Mouse (Mus musculus): ENCODE data around the gene Rrp1. TPM values are rescaled to one million over a fixed set of nuclear protein-coding genes. Genes with fewer than 3 reads are reported as not detected.

The Rrp1 gene
- polyA plus RNA-seq, 1 experiment from 2014 or later: 213 TPM

DNA sequence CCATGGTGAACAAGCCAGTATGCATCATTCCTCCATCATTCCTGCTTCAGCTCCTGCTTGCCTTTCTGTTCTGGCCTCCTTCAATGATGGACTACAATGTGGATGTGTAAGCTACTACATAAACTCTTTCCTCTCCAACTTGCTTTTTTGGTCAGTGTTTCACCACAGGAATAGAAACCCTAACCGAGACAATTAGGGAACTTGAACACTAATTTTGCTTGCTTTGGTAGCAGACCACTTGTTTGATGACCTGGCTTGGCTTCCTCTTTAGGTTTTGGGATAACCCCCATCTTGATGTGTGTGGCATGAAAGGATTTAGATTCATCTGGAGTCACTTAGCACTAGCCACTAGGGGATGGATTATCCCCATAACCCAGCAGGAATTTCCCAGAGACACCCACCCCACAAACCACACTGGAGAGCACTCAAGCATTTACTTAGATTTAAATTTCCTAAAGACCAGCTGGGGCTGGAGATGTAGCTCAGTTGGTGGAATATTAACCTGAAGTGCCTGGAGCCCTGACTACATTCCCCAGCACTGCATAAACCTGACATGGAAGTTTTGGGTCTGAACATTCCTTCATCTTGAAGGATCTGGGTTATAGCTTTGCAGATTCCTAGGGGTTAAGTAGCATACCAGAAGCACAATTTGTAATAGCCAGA lies 56.8 kb downstream of the Rrp1 start:
- Histone ChIP-seq H3K4me2 (replicated peaks; ENCODE audit: low read depth, low read length) (no peak overlapping the region), H3K27me3 (ENCODE audit: control insufficient read depth, insufficient read depth, low read length) (no peaks in the 10 kb centered on the region), H3K4me1 (ENCODE audit: control insufficient read depth, insufficient read depth, low read length) (peaks cover under 1% of the 10 kb centered on the region), H3K36me3 (ENCODE audit: control insufficient read depth, insufficient read depth, low read length) (no peaks in the 10 kb centered on the region), H3K9me3 (ENCODE audit: control insufficient read depth, low read depth, low read length) (no peaks in the 10 kb centered on the region), H3K27ac (ENCODE audit: low read length) (no peak overlapping the region), H3K4me3 (ENCODE audit: low read depth, low read length) (no peak overlapping the region), H3K9ac (replicated peaks; ENCODE audit: low read depth, low read length) (no peak overlapping the region)
- no peak for ATAC-seq (ENCODE audit: insufficient number of reproducible peaks, insufficient read depth, low FRiP score, low read depth)
- WGBS: 79% methylated on average over 1 of the region's 1 CpGs

DNA sequence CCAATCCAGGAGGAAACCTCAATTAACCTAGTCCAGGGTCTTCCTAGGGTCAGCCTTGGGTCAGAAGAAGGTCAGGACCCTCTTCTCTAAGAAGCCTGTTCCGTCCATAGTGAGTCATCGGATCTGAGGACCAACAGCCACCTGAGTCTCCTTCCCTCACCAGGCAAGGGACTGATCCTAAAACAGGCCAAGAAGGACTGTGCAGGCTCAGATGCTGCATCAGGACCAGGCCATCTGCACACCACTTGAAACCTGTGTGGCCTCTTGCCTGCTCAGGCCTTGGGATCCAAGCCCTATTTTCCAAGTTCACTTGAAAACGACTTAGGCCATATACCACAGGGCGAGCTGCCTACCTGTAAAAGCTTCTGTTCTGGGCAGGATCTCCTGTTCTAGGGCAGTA lies 59.6 kb downstream of the Rrp1 start:
- no peak overlapping the region for H3K4me3 ChIP-seq (ENCODE audit: low read depth, low read length)
- no peak for ATAC-seq (ENCODE audit: insufficient number of reproducible peaks, insufficient read depth, low FRiP score, low read depth)
- H3K9ac ChIP-seq (replicated peaks; ENCODE audit: low read depth, low read length): no peak overlapping the region
- H3K27ac ChIP-seq (ENCODE audit: low read length): no peak overlapping the region
- no peaks in the 10 kb centered on the region for H3K27me3 ChIP-seq (ENCODE audit: control insufficient read depth, insufficient read depth, low read length)
- peaks cover 13% of the 10 kb centered on the region for H3K4me1 ChIP-seq (ENCODE audit: control insufficient read depth, insufficient read depth, low read length)
- H3K9me3 ChIP-seq (ENCODE audit: control insufficient read depth, low read depth, low read length): no peaks in the 10 kb centered on the region
- 73% methylated on average over 4 of the region's 4 CpGs for WGBS
- no peaks in the 10 kb centered on the region for H3K36me3 ChIP-seq (ENCODE audit: control insufficient read depth, insufficient read depth, low read length)
- H3K4me2 ChIP-seq (replicated peaks; ENCODE audit: low read depth, low read length): no peak overlapping the region

DNA sequence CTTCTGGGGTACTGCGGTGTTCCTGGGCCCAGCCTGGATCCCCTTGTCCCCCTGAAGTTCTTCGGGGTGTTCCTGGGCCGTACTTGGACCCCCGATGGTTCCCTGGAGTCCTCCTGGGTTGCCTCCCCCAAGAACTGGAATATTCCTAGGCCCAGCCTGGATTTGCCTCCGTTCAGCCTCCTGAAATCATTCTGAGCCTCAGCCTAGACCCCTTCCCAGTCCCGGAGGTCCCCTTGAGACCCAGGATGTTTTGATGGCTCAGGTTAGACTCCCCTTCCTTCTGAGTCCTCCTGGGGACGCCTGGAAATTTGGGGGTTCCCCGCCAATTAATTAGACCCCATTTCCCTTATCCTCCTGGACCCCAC lies 60.2 kb downstream of the Rrp1 start:
- H3K4me1 ChIP-seq (ENCODE audit: control insufficient read depth, insufficient read depth, low read length): peaks cover 13% of the 10 kb centered on the region
- no peak for ATAC-seq (ENCODE audit: insufficient number of reproducible peaks, insufficient read depth, low FRiP score, low read depth)
- no peaks in the 10 kb centered on the region for H3K9me3 ChIP-seq (ENCODE audit: control insufficient read depth, low read depth, low read length)
- peak overlapping the region; percentile 96 for H3K9ac ChIP-seq (replicated peaks; ENCODE audit: low read depth, low read length)
- H3K27me3 ChIP-seq (ENCODE audit: control insufficient read depth, insufficient read depth, low read length): no peaks in the 10 kb centered on the region
- peak overlapping the region; percentile 27; the same call in 1 of the 2 replicates for H3K27ac ChIP-seq (ENCODE audit: low read length)
- H3K4me2 ChIP-seq (replicated peaks; ENCODE audit: low read depth, low read length): peak overlapping the region; percentile 73
- H3K36me3 ChIP-seq (ENCODE audit: control insufficient read depth, insufficient read depth, low read length): no peaks in the 10 kb centered on the region
- H3K4me3 ChIP-seq (ENCODE audit: low read depth, low read length): peak overlapping the region; percentile 83
- 18% methylated on average over 8 of the region's 8 CpGs for WGBS

DNA sequence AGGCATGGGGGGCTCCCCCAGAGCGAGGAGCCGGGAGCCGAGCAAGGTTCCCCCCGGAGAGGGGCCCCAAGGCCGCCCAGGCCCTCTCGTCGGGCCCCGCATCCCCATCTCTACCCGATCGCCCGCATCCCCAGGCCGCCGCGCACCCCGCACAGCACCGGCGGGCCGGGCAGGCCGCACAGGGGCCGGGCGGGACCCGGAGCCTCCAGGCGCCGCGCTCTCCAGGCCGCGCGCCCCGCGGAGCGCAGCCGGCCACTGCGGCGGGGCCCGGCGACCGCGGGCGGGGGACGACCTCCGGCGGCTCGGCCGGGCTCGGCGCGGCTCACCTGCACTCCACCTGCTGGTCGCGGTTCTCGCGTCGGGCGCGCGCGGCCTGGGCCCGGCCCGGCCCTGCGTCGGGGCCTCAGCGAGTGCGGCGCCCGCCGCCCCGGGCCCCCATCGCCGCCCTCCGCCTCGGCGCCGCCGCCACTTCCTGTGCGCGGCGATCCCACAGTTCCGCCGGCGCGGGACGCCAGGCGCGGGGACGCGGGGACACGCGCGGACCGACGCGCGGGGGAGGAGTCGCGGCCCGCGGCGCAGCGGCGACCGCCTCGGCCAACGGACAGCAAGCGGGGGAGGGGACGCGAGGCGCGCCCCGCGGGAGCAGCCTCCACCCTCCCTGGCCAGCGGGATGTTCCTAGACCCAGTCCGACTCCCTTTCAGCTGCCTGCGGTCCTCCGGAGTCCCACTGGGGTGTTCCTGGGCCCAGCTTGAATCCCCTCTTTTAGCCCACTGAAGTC lies 60.8 kb downstream of the Rrp1 start, which contains the start of gene Agpat3:
Agpat3 (minus strand) TSS at position 603 of the 779 bp plus-strand sequence.
- Histone ChIP-seq H3K4me3 (ENCODE audit: low read depth, low read length) (peak within 1 kb of the TSS; percentile 83), H3K4me1 (ENCODE audit: control insufficient read depth, insufficient read depth, low read length) (peaks cover 13% of the 10 kb centered on the region), H3K27ac (ENCODE audit: low read length) (peak within 1 kb of the TSS; percentile 33; the same call in 1 of the 2 replicates), H3K27me3 (ENCODE audit: control insufficient read depth, insufficient read depth, low read length) (no peaks in the 10 kb centered on the region), H3K9ac (replicated peaks; ENCODE audit: low read depth, low read length) (peak within 1 kb of the TSS; percentile 96), H3K36me3 (ENCODE audit: control insufficient read depth, insufficient read depth, low read length) (no peaks in the 10 kb centered on the region), H3K4me2 (replicated peaks; ENCODE audit: low read depth, low read length) (peak within 1 kb of the TSS; percentile 73), H3K9me3 (ENCODE audit: control insufficient read depth, low read depth, low read length) (no peaks in the 10 kb centered on the region)
- ATAC-seq (ENCODE audit: insufficient number of reproducible peaks, insufficient read depth, low FRiP score, low read depth): peak; percentile 81
- under 1% methylated on average over 56 of the region's 113 CpGs for WGBS

DNA sequence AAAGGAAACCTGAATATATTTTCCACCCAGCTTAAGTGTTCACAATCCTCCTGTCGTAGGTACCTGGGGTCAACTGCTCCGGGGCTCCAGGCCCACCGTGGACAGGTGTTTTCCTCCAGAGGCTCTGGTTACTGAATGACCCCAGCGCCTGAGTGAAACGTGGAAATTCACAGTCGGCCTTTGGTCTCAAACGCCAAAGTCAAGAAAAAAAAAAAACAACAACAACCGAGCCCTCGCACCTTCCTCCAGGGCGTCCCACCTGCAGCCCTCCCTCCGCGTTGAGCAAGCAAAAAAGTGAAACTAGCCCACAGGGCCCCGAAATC lies 61.3 kb downstream of the Rrp1 start:
- peaks cover 13% of the 10 kb centered on the region for H3K4me1 ChIP-seq (ENCODE audit: control insufficient read depth, insufficient read depth, low read length)
- ATAC-seq (ENCODE audit: insufficient number of reproducible peaks, insufficient read depth, low FRiP score, low read depth): no peak
- no peaks in the 10 kb centered on the region for H3K36me3 ChIP-seq (ENCODE audit: control insufficient read depth, insufficient read depth, low read length)
- no peaks in the 10 kb centered on the region for H3K9me3 ChIP-seq (ENCODE audit: control insufficient read depth, low read depth, low read length)
- WGBS: 2% methylated on average over 13 of the region's 13 CpGs
- peak overlapping the region; percentile 73 for H3K4me2 ChIP-seq (replicated peaks; ENCODE audit: low read depth, low read length)
- H3K4me3 ChIP-seq (ENCODE audit: low read depth, low read length): peak overlapping the region; percentile 83
- peak overlapping the region; percentile 96 for H3K9ac ChIP-seq (replicated peaks; ENCODE audit: low read depth, low read length)
- no peaks in the 10 kb centered on the region for H3K27me3 ChIP-seq (ENCODE audit: control insufficient read depth, insufficient read depth, low read length)
- H3K27ac ChIP-seq (ENCODE audit: low read length): peak overlapping the region; percentile 33; the same call in 1 of the 2 replicates

DNA sequence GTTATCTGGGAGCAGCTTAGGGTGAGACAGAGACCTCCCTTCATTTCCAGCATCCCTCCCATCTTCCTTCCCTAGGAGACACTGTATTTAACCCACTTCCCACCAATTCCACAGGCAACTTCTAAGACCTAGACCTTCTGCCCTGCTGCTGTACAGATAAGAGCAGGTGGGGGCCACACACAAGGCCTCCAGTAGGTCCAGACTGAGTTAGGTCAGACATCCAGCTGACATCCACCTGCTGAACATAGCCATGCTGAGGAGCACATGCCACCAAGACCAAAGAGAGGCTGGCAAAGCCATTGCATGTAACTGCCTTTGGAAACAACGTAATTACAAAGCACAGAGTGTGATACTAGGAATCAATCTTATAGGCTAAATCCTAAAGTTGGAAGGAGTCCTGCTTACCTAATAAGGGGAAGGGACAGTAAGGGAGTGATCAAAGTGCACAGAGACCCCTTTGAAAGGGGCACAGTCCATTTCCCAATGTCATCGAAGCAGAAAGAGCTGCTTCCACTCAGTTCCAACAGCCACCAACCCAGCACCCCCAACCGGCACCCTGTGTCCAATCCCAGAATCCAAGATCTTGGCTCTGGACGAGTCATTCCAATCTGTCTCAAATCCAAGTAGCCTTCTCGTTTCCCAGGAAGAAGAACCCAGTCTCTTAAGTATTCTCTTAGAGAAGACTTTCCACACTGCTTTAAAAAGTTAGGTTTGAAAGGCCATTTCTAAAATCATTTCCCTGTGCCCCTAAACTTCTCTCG lies 61.9 kb downstream of the Rrp1 start:
- H3K27me3 ChIP-seq (ENCODE audit: control insufficient read depth, insufficient read depth, low read length): no peaks in the 10 kb centered on the region
- peak overlapping the region; percentile 83 for H3K4me3 ChIP-seq (ENCODE audit: low read depth, low read length)
- no peaks in the 10 kb centered on the region for H3K9me3 ChIP-seq (ENCODE audit: control insufficient read depth, low read depth, low read length)
- ATAC-seq (ENCODE audit: insufficient number of reproducible peaks, insufficient read depth, low FRiP score, low read depth): no peak
- H3K36me3 ChIP-seq (ENCODE audit: control insufficient read depth, insufficient read depth, low read length): no peaks in the 10 kb centered on the region
- 25% methylated on average over 6 of the region's 6 CpGs for WGBS
- H3K9ac ChIP-seq (replicated peaks; ENCODE audit: low read depth, low read length): peak overlapping the region; percentile 96
- peaks cover 13% of the 10 kb centered on the region for H3K4me1 ChIP-seq (ENCODE audit: control insufficient read depth, insufficient read depth, low read length)
- peak overlapping the region; percentile 73 for H3K4me2 ChIP-seq (replicated peaks; ENCODE audit: low read depth, low read length)
- H3K27ac ChIP-seq (ENCODE audit: low read length): peak overlapping the region; percentile 33; the same call in 1 of the 2 replicates

Small RNA genes lying within 50 kb of the gene (microRNA-seq; reads per million reads assigned to microRNA genes)
- gene Mir6410 (not detected), gene Mir6907 (1.0 reads per million), gene Mir6908 (not detected)

Other genes starting within 250 kb of the Rrp1 start
- 18.2 and 20.5 TPM in 2 replicates for gene D10Jhu81e, start 243.3 kb downstream of the Rrp1 start, polyA plus RNA-seq (2014; fragmentation: Nextera tagmentation; extraction: Ambion mirVana)
- gene Pwp2, start 227.9 kb downstream of the Rrp1 start, polyA plus RNA-seq (2014; fragmentation: Nextera tagmentation; extraction: Ambion mirVana): 14.0 and 14.1 TPM in 2 replicates
- 14.7 and 17.3 TPM in 2 replicates for gene Trappc10, start 168.4 kb downstream of the Rrp1 start, polyA plus RNA-seq (2014; fragmentation: Nextera tagmentation; extraction: Ambion mirVana)
- gene Agpat3, start 60.6 kb downstream of the Rrp1 start, polyA plus RNA-seq (2014; fragmentation: Nextera tagmentation; extraction: Ambion mirVana): 41.9 and 54.3 TPM in 2 replicates
- gene Cstb, start 12.6 kb upstream of the Rrp1 start, polyA plus RNA-seq (2014; fragmentation: Nextera tagmentation; extraction: Ambion mirVana): 419 and 443 TPM in 2 replicates
- gene Pdxk, start 51.9 kb upstream of the Rrp1 start, polyA plus RNA-seq (2014; fragmentation: Nextera tagmentation; extraction: Ambion mirVana): 6.5 and 7.1 TPM in 2 replicates
- gene Olfr1358, start 104.4 kb upstream of the Rrp1 start, polyA plus RNA-seq (2014; fragmentation: Nextera tagmentation; extraction: Ambion mirVana): not detected in 2 replicates
- gene Ilvbl, start 161.3 kb upstream of the Rrp1 start, polyA plus RNA-seq (2014; fragmentation: Nextera tagmentation; extraction: Ambion mirVana): 36.0 and 44.4 TPM in 2 replicates
- 19.1 and 20.4 TPM in 2 replicates for gene Syde1, start 178.9 kb upstream of the Rrp1 start, polyA plus RNA-seq (2014; fragmentation: Nextera tagmentation; extraction: Ambion mirVana)
- not detected in 2 replicates for gene Olfr1357, start 205.0 kb upstream of the Rrp1 start, polyA plus RNA-seq (2014; fragmentation: Nextera tagmentation; extraction: Ambion mirVana)